Comparison of ENCODE assay signal across 35 mouse cellular contexts in genomic region chr13:111508645-111509044, GRCm38 (mm10). TPM values are rescaled to one million over a fixed set of nuclear protein-coding genes. Genes with fewer than 3 reads are reported as not detected.
DNase-seq lines count a peak whose midpoint lies in the region; ATAC-seq lines count a peak whose summit lies in the region.
"Had no signal": no experiment of that assay in that cellular context is flagged by ENCODE, and none has a peak within 500 bp of the region (broad histone marks: within the 10 kb centered on the region; RNA-seq: fewer than 3 reads in every experiment).

No protein-coding gene starts in this region.

- ATAC-seq in common myeloid progenitor, adult 5-6 weeks (replicated peaks; ENCODE audit: low read depth, poor library complexity, severe bottlenecking) = peak; percentile 79
- ATAC-seq in inflammation-experienced regulatory T-cells, adult 6 months = no peak
- ATAC-seq: forebrain, embryonic 13.5 days; hindbrain, embryonic 16.5 days; intestine, postnatal 0 days; midbrain, embryonic 13.5 days had no signal

- H3K9me3 ChIP-seq in megakaryocyte, embryonic 14.5 days = peaks cover 9% of the 10 kb centered on the region; the same call in 1 of the 2 replicates
- H3K9me3 ChIP-seq: forebrain, embryonic 13.5 days; limb, embryonic 12.5 days; liver, embryonic 15.5 days; midbrain, embryonic 13.5 days had no signal

- H3K4me1 ChIP-seq in megakaryocyte, embryonic 14.5 days = peaks cover 11% of the 10 kb centered on the region; the same call in 1 of the 2 replicates
- H3K4me1 ChIP-seq: forebrain, embryonic 13.5 days; midbrain, embryonic 13.5 days had no signal

- H3K4me3 ChIP-seq in megakaryocyte, embryonic 14.5 days (replicated peaks) = peak overlapping the region; percentile 76
- H3K4me3 ChIP-seq: forebrain, embryonic 13.5 days; limb, embryonic 12.5 days; liver, embryonic 15.5 days; midbrain, embryonic 13.5 days had no signal

- DNase-seq in spleen, postnatal 36 days (ENCODE audit: low spot score in 2 of 2) = peak; percentile 8 to 15
- DNase-seq in spleen, postnatal 14 days (ENCODE audit: low spot score in 2 of 2) = no peak
- DNase-seq in layer of hippocampus, adult 11-12 months (ENCODE audit: low spot score) = no peak
- DNase-seq in frontal cortex, postnatal 14 days (ENCODE audit: low spot score in 2 of 2) = no peak
- DNase-seq: adrenal gland, postnatal 25 days; cerebellum, adult 8-10 months; cerebellum, postnatal 25 days; kidney, adult 9 months; kidney, postnatal 10 days; layer of hippocampus, adult 9-11 months; retina, postnatal 1 day; right cerebral cortex, postnatal 14 days; thymus, adult 2 months; thymus, postnatal 36 days had no signal

- peaks cover 7% of the 10 kb centered on the region for H3K27me3 ChIP-seq in megakaryocyte, embryonic 14.5 days (replicated peaks)
- H3K27me3 ChIP-seq: forebrain, embryonic 13.5 days; limb, embryonic 12.5 days; midbrain, embryonic 13.5 days had no signal

- no peaks in the 10 kb centered on the region for H3K36me3 ChIP-seq in megakaryocyte, embryonic 14.5 days (replicated peaks; ENCODE audit: low read length)
- H3K36me3 ChIP-seq: limb, embryonic 12.5 days; liver, embryonic 15.5 days; midbrain, embryonic 13.5 days had no signal

RNA-seq across cellular contexts. Expression of gene Gpbp1, which starts 18.7 kb away (rescaled TPM):
- total RNA-seq in common myeloid progenitor, adult 5-6 weeks (2017) = 193 and 228 TPM in 2 replicates
- polyA plus RNA-seq in megakaryocyte, embryonic 14.5 days (2012; ENCODE audit: insufficient read depth, low replicate concordance) = 3.7 TPM in 1 of 2 replicates, not detected in the other
- polyA plus RNA-seq in inflammation-experienced regulatory T-cells, adult 6 months (2017; shearing (Covaris generic)) = 100 to 1,000 TPM; 156 to 170 (median 170) TPM

RNA-seq across cellular contexts. Expression of gene Gm49496, which starts 41.1 kb away (rescaled TPM):
- not detected in 2 replicates for total RNA-seq in common myeloid progenitor, adult 5-6 weeks (2017)
- polyA plus RNA-seq in megakaryocyte, embryonic 14.5 days (2012; ENCODE audit: insufficient read depth, low replicate concordance) = not detected in 2 replicates
- not detected for polyA plus RNA-seq in inflammation-experienced regulatory T-cells, adult 6 months (2017; shearing (Covaris generic))
- total RNA-seq: adrenal gland, adult 18-20 months; adrenal gland, postnatal 25 days; gastrocnemius, adult 8-10 months; gastrocnemius, postnatal 4 days; left cerebral cortex, postnatal 14 days; liver, adult 2 months had no signal
- polyA plus RNA-seq: brain, embryonic 14.5 days; embryonic facial prominence, embryonic 11.5 days; forebrain, embryonic 13.5 days; heart, postnatal 0 days; hindbrain, embryonic 11.5 days; hindbrain, embryonic 16.5 days; intestine, postnatal 0 days; large intestine, adult 2 months; limb, embryonic 12.5 days; liver, adult 2 months; liver, embryonic 15.5 days; lung, embryonic 14.5 days; midbrain, embryonic 13.5 days; neural tube, embryonic 14.5 days; thymus, adult 2 months had no signal

Comparison
In these comparisons a context has a peak if more than half of its experiments do, and no peak if none do; other contexts are left out.
1. DNase-seq: peak in spleen, postnatal 36 days (2 of 2); none in spleen, postnatal 14 days (0 of 2), layer of hippocampus, adult 11-12 months (single experiment) and frontal cortex, postnatal 14 days (0 of 2).
2. RNA of gene Gpbp1, which starts 18.7 kb away (polyA plus RNA-seq): 156 to 170 TPM in inflammation-experienced regulatory T-cells, adult 6 months; 3.7 TPM in megakaryocyte, embryonic 14.5 days; every median in the first group is over 10 times any median in the second.